Mouse (Mus musculus) spleen, postnatal 4 days (tissue): ENCODE measurements around the gene Specc1.
A peak's percentile ranks its signal among the peaks of the same experiment; 100 is the strongest.

Source experiments
- DNase-seq, 2 experiments: peaks; one replicate each; pipeline ENCODE4 v3.0.0; 2022; ENCODE audit warnings: low spot score in 2 of 2

The Specc1 gene

DNA sequence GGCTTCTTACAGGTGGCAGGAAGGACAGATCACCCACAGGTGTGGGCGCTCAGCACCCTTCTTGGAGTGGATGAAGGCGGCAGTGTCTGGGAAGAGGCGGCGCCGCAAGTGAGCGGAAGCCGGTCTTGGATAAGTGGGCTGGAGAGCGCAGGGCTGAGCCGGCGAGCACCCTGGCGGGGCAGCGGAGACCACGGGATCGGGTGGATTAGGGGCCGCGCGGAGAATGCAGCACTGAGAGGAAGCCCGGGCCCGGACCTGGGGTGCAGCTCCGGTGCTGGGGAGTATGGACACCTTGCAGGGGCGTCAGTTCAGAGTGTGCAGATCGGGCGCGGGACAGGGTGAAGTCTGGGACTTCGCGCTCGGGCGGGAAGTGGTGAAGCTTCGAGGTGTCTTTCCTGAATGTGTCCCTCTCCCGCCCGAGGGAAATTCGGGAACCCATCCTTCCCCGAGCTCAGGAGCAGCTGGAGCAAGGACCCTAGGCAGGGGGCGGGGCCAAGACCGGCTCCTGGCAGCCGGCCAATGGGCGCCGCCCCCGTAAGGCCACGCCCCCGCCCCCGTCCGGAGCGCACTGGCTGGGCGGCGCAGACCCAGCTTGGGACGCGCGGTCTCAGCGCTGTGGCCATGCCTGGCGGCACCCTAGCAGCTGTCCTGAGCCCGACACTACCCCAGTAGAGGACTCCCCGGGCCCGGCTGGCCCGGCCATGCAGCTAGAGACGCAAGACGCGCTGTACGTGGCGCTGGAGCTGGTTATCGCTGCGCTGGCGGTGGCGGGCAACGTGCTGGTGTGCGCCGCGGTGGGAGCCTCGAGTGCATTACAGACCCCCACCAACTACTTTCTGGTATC, 292.1 kb downstream of the Specc1 start, which contains the start of gene Adora2b:
TSS of gene Adora2b (plus strand) at position 584 of the 844 bp plus-strand sequence.
- peak; percentile 59 to 82 for DNase-seq

DNA sequence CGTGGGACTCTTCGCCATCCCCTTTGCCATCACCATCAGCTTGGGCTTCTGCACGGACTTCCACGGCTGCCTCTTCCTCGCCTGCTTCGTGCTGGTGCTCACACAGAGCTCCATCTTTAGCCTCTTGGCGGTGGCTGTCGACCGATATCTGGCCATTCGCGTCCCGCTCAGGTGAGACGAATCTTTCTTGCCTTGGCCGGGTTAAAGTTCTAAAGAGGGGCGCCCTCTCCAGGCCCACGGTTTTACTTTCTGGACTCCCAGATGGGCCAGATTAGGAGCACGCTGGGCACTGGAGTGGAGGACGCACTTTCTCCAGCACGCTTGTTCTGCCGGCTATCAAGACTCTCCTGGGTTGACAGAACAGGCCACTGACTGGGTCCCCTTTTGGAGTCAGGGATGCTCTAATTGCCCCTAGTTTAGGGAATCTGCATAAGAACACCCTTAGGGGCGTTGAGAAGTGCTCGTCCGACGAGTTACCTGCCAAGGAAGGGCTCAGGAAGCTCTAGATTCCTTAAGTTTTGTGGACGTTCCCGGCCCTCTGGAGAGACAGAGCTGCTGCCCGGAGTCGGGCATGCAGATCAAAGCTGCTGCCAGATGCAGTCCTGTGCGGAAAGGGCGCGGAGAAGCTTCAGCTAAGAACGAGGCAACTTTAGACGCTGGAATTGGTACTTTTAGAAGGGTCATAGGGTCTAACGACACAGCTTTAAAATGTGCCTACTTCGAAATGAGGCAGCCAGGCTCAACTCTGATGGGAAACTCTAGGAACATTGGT, 292.9 kb downstream of the Specc1 start:
- no peak for DNase-seq

DNA sequence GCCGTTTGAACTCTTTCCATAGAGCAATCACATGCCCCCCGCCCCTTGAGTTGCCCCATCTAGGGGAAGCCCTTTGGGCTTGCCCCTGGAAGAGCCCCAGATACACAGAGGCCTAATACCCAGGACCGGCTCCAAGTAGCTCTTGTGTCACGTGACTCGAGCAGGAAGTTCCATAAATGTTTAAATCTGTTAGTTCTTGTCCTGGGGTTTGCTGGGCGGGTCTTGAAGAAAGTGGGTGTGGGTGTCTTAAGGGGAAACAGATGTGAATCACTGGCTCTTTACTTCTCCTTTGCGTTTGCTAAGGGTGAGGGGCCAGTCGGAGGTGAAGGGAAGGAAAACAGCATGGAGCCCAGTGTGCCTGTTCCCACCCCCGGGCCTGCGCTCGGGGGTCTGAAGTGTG, 294.5 kb downstream of the Specc1 start:
- no peak for DNase-seq

DNA sequence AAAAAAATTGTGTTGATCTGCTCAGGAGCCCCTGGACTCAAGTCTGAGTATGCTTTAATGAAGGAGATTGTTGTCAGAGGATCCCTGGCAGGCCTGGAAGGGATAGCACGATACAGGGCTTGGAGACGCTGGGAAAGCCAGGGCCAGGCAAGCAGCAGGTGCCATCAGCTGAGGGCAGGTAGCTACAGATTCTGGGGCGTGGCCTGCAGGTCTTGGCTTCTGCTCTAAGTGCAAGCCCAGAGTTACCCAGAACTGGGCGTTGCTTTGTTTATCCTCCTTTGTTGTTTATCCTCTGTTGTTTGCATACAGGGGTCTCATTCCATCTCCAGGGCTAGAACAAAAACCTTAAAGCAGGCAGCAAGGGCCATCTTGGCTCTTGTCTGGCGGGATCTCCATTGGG, 296.8 kb downstream of the Specc1 start:
- no peak for DNase-seq

DNA sequence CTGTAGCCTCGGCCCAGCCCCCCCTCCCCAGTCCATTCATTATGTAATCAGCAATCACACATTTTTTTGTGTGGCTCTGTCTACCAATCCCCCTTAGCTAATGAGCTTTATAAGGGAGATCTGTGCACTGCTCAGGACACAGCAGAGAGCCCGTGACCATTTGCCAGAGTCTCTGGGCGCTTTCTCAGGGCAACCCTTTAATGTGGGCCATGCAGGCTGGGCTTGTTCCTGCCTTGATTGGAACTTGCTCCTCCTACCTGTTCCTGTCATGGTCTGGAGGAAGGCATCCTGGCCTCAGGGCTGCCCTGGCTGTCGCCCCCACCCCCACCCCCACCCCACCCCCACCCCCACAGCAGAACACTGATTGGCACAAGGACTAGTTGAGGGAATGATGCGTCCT, 302.7 kb downstream of the Specc1 start:
- no peak for DNase-seq

DNA sequence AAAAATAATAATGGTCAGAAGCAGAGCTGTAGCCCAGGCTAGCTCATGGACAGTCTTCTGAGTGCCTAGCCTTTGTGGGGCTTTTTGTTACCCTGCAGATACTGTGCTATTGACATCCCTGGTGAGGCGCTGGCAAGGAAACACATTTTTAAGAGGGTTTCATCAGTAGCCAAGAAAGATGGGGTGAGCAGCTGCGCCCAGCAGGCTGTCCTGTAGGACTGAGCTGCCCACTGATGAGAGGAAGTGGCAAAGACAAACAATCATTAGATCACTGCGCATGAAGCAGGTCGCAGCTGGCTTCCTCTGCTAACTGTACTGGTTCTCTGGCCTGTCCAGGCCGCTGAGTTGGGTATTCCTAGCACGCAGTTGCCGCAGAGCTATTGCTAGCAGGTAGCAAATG, 307.0 kb downstream of the Specc1 start:
- no peak for DNase-seq

DNA sequence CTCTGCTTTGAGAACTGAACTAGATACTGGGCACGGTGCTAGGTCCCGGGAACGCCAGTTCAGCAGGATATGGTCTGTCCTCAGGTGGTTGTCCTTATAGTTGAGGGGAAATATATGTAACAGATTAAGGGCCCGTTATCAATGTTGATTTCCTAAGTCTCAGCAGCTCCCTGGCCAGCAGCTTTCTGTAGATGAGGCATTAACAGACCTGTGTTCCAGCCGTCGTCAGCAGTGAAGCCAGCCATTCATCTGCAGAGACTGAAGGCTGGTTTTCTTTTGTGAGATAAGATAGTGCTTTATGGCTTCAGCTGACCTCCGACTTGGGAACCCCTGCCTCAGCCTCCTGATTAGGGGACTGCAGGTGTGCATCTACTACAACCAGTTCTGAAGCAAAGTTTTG, 307.5 kb downstream of the Specc1 start:
- DNase-seq: no peak

DNA sequence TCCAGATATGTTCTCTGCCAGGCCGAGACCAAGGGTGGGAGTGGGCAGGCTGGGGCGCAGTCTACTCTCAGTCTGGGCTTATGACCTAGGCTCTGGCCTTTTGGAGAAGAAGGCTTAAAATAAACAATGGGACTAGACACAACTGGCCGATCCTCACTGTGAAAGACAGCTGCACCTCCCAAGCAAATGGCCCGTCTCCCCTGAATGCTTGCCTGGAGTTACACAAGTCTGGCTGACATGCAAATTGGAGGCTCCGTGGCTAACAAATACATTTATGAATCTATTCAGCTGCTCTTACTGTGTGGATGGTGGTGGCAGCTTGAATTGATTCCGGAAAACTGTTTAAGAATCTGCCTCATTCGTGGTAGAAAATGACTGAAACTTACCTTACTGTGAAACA, 309.1 kb downstream of the Specc1 start:
- no peak for DNase-seq

DNA sequence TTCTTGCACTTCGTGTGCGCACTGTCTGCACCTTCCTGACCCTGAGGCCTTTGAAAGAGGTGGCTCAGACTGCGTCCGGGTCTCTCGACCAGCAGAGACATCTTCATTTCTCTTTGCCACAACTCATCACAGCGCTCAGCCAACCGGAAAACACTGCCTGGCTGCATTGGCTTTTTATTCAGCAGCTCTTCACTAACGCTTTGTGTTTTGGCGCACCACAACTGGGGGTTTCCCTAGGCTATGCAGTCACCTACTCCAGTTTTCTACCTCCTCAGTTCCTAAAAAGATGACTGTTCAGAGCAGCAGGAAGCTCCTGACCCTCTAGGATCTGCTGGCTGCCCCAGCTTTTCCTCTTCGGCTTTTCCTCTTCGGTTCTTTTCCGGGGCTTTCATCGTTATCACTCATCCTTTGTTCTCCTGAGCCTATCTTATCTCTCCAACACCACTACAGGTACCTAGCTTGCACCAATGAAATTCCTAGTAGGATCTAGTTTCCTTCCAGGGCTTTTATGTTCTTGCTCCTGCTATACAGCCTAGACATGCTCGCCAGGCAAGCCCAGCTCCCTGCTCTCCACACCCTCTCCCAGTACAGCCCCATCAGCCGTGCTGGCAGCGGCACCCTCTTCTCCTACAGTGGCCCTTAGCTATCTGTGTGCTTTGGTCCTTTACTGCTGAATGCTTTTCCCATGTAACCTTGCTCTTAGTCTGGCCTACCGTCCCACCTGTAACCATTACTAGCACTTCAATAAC, 310.1 kb downstream of the Specc1 start:
- no peak for DNase-seq

DNA sequence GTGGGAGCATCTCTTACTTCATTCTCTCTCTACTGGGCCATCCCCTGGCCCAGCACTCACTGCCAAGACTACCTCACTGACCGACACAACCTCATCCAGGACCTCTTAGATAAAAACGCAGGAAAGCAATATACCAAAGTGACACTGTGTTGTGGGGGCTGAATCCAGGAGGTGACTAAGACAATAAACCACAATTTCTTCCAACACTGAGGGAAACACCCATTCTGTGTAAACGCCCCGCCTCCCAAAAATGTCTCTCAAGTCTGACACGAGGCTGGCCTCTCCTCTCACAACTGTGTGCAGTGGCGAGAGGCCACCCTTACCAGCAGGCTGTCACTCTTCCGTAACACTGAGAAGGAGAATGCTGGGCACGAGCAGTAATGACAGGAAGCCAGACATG, 311.8 kb downstream of the Specc1 start:
- DNase-seq: no peak

DNA sequence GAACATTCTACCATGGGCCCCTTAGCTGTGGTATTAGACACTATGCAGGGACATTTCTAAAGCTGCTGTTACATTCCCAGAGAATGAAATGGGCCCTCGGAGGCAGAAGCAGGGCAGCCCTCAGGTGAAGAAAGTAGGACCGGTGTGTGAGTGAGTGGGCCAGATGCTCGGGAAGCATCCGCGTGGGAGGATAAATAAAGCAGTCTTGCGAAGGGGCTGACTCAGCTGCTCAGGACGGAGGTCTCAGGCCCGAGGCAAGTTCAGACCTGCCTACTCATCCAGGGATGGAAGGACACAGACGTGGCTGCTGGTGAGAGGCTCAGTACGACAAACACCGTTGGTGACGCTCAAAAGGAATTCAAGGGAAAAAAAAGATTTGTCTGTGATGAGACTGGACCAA, 312.5 kb downstream of the Specc1 start:
- DNase-seq: no peak

DNA sequence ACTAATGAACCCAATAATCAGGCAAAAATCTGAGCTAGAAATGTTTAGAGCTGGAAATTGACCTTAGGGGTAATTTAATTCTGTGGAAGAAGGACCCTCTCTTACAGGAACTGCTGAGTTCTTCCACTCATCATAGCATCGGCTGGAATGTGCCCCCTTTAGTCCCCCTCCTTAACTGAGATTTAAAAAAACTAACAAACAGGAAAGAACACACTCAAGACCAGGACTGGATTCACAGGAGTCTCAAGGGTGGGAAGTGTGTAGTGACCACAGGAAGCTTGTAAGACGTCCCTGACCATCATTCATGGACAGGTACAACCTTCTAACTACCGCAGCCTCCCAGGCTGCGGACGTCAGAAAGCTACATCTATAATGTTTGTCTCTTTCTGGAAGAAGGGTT, 314.3 kb downstream of the Specc1 start:
- no peak for DNase-seq
